Mouse (Mus musculus) thymus, adult 2 months (tissue): Measurements from ENCODE around the gene Ctsa. TPM values are rescaled to one million over a fixed set of nuclear protein-coding genes. Genes with fewer than 3 reads are reported as not detected.

Source experiments
- DNase-seq: peaks from one replicate; pipeline ENCODE4 v3.0.0; 2021
- H3K27ac ChIP-seq: fragments of 200-500 bp; 2 replicates; pipeline ENCODE4 v1.5.1; 2012; ENCODE audit warnings: low read length, control low read depth; ENCODE audit not compliant: control insufficient read depth, insufficient read depth
- H3K27me3 ChIP-seq: fragments of 200-500 bp; 2 replicates; pipeline ENCODE4 v1.6.1; 2012; ENCODE audit warnings: mild to moderate bottlenecking, low read length, moderate library complexity, mixed read lengths; ENCODE audit not compliant: control insufficient read depth, insufficient read depth
- H3K36me3 ChIP-seq: fragments of 200-500 bp; 2 replicates; pipeline ENCODE4 v1.6.1; 2012; ENCODE audit warnings: mild to moderate bottlenecking, low read length, moderate library complexity; ENCODE audit not compliant: control insufficient read depth, insufficient read depth
- H3K4me1 ChIP-seq: fragments of 200-500 bp; replicated peaks from 2 replicates; pipeline ENCODE4 v1.6.1; 2012; ENCODE audit warnings: low read length; ENCODE audit not compliant: control insufficient read depth, insufficient read depth
- H3K4me3 ChIP-seq: fragments of 200-500 bp; 2 replicates; pipeline ENCODE4 v1.5.1; 2012; ENCODE audit warnings: mild to moderate bottlenecking, low read length, control low read depth, moderate library complexity; ENCODE audit not compliant: control insufficient read depth, insufficient read depth
- CTCF ChIP-seq: fragments of 200-500 bp; IDR thresholded peaks from 2 replicates; pipeline ENCODE4 v1.5.1; 2012; ENCODE audit warnings: mild to moderate bottlenecking, control low read depth, low read length, moderate library complexity, borderline replicate concordance; ENCODE audit not compliant: control insufficient read depth, poor library complexity, insufficient read depth; ENCODE audit errors: extremely low read depth
- POLR2A ChIP-seq: fragments of 200-500 bp; IDR thresholded peaks from 2 replicates; pipeline ENCODE4 v1.6.1; 2012; ENCODE audit warnings: mild to moderate bottlenecking, low read length, control low read depth, moderate library complexity; ENCODE audit not compliant: control insufficient read depth, poor library complexity, insufficient read depth; ENCODE audit errors: extremely low read depth
- WGBS: fragments of 180-500 bp; shearing (Covaris S2); methylation state at CpG from one replicate; pipeline ENCODE4 v1.1.7; 2018; 5-methylcytosine and 5-hydroxymethylcytosine counted together
- polyA plus RNA-seq: library from polyadenylated mRNA; depleted of rRNA; stranded (reverse); fragments of >200 nt; gene quantifications from 2 replicates; pipeline ENCODE4 v1.2.3, GENCODE M21; 2012

Gene Ctsa
- polyA plus RNA-seq, 1 experiment, result 538 TPM

DNA sequence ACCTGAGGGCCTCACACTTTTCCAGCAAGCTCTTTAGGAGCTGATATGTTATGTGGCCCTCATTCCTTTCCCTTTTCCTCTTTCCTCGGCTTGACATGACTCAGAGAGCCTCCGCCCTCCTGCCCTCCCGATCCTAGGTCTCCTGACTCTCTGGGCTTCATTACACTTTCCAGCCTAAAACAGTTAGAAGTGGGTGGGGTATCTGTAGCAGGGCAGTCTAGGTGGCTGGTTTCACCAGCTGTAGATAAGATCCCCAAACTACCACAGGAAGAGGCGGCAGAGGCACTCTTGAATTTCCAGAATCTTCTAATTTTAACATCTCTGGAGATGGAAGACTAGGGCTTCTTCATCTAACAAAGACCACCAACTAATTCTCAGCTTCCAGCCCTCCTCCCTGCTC, 31.9 kb downstream of the Ctsa start:
- no peak overlapping the region for H3K4me3 ChIP-seq
- peaks cover 12% of the 10 kb centered on the region for H3K4me1 ChIP-seq
- no peak overlapping the region for H3K27ac ChIP-seq
- no peaks in the 10 kb centered on the region for H3K36me3 ChIP-seq
- H3K27me3 ChIP-seq, result peaks cover 2% of the 10 kb centered on the region; the same call in 1 of the 2 replicates
- TF ChIP-seq POLR2A, result no peak
- no peak for TF ChIP-seq CTCF
- DNase-seq, result no peak
- 78% methylated on average over 4 of the region's 4 CpGs for WGBS

DNA sequence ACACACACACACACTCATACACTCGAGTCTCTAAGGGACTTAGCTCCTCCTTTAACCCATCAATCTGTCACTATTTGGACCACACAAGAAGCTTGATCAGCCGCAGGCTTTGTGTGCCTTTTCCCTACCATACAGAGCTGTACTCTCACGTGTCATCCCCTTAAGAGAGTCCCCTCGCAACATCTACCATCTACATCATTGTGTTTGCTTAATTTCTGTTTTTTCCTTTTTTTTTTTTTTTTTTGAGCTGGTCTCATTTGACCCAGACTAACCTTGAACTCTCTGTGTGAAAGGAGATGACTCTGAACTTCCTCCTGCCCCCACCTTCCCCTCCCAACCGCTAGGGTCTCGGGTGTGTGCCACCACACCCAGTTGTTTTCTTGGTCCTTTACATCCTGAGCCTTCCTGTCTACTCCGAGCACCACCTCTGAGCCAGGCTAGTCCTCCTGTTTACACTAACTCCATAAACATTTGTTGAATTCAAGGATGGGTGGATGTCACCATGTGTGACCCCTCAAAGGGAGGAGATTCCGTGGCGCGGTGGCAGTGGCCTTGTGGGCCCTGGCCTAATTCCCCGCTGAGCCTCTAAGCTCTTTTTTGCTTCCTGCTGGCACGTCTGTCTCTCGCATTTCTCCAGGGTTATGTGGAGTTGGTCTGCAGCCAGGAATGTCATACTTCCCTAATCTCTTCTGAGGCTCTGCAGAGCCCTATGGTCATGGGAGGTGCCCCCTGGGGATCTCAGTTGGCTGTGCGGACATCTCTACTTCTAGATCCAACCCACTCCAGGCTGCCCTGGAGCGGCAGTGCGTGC, 34.3 kb downstream of the Ctsa start:
- Histone ChIP-seq H3K36me3 (no peaks in the 10 kb centered on the region), H3K4me1 (peaks cover 12% of the 10 kb centered on the region), H3K27ac (peak overlapping the region; percentile 29; the same call in 1 of the 2 replicates), H3K4me3 (no peak overlapping the region), H3K27me3 (no peaks in the 10 kb centered on the region)
- DNase-seq, result no peak
- TF ChIP-seq CTCF (no peak), POLR2A (no peak)
- WGBS, result 53% methylated on average over 16 of the region's 16 CpGs

DNA sequence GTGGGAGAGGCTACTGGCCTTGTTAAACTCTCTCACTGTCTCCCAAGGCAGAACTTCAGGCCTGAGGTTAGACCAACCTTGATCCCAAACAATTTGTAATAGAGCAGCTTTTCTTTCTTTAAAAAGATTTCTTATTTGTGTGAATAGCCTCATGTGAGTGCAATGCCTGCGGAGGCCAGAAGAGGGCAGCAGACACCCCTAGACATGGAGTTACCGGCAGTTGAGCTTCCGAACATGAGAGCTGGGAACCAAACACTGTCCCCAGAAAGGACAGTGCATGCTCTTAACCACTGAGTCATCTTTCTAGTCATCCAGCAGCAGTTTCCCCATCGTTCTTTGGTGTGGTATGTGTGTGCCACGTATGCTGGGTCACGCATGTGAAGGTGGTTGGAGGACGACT, 34.9 kb downstream of the Ctsa start:
- Histone ChIP-seq H3K27ac (no peak overlapping the region), H3K36me3 (no peaks in the 10 kb centered on the region), H3K27me3 (no peaks in the 10 kb centered on the region), H3K4me3 (no peak overlapping the region), H3K4me1 (peaks cover 12% of the 10 kb centered on the region)
- TF ChIP-seq CTCF, result peak; percentile 75; the same call in 1 of the 2 replicates
- no peak for TF ChIP-seq POLR2A
- DNase-seq, result no peak
- 91% methylated on average over 7 of the region's 7 CpGs for WGBS

DNA sequence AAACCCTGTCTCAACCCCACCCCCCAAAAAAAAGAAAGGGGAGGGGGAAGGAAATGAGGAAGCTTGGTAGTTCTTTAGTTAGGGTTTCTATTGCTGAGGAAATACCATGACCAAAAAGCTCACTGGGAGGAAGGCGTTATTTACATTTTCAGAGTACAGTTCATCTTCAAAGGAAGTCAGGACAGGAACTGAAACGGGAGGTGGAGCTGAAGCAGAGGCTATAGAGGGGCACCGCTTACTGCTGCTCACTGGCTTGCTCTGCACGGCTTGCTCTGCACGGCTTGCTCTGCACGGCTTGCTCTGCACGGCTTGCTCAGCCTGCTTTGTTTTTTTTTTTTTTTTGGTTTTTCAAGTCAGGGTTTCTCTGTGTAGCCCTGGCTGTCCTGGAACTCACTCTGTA, 35.8 kb downstream of the Ctsa start:
- DNase-seq, result no peak
- TF ChIP-seq POLR2A (no peak), CTCF (no peak)
- no peaks in the 10 kb centered on the region for H3K36me3 ChIP-seq
- H3K27ac ChIP-seq, result no peak overlapping the region; the same call in 1 of the 2 replicates
- peaks cover 12% of the 10 kb centered on the region for H3K4me1 ChIP-seq
- H3K4me3 ChIP-seq, result no peak overlapping the region
- WGBS, result 25% methylated on average over 7 of the region's 7 CpGs
- H3K27me3 ChIP-seq, result no peaks in the 10 kb centered on the region

DNA sequence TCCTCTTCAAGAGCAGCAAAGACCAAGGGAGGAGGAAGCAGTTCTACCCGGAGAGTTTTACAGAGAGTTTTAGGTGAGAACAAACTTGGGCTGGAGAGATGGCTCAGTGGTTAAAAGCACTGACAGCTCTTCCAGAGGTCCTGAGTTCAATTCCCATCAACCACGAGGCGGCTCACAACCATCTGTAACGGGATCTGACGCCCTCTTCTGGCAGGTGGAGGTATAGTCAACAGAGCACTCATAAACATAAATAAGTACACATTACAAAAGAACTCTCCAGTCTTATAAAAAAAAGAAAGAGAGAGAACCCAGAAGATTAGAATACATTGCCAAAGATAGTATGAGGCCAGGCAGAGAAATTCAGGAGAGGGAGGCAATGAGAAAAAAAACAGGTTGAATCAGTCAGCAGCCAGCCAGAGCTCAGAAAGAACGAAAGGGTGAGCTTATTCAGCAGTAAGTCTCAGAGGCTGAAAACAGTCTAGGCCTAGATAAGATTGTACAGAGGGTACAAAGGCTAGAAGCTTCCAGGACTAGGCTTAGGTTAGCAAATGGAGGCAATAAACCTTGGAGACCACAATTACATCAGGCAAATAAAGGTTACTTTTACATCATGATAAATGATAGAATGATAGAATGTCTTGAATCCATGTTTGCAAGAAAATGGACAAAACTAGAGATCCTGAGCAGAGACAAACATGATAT, 39.1 kb downstream of the Ctsa start:
- no peak overlapping the region for H3K4me3 ChIP-seq
- 66% methylated on average over 6 of the region's 6 CpGs for WGBS
- H3K4me1 ChIP-seq, result peaks cover 14% of the 10 kb centered on the region; the same call in 1 of the 2 replicates
- no peaks in the 10 kb centered on the region for H3K36me3 ChIP-seq
- no peak overlapping the region for H3K27ac ChIP-seq
- no peaks in the 10 kb centered on the region for H3K27me3 ChIP-seq
- TF ChIP-seq POLR2A, result no peak
- no peak for TF ChIP-seq CTCF
- DNase-seq, result no peak

DNA sequence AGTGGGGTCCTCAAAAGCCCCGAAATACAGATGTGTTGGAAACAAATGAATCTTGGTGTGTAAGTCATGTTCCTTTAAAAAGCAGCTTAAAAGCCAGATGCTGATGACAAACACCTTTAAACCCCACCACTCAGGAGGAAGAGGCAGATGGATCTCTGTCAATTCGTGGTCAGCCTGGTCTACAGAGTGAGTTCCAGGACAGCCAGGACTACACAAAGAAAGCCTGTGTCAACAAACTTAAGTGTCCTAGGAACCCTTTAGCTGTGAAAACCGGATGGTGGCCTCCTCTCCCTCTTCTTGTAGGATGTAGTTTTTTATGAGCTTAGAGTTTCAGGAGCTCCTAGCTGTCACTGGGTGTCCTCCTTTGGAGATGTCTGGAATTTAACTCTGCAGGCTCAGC, 40.9 kb downstream of the Ctsa start:
- no peak overlapping the region for H3K4me3 ChIP-seq
- peaks cover 13% of the 10 kb centered on the region for H3K4me1 ChIP-seq
- WGBS, result 56% methylated on average over 3 of the region's 3 CpGs
- DNase-seq, result no peak
- no peaks in the 10 kb centered on the region for H3K27me3 ChIP-seq
- TF ChIP-seq CTCF (no peak), POLR2A (no peak)
- no peaks in the 10 kb centered on the region for H3K36me3 ChIP-seq
- H3K27ac ChIP-seq, result no peak overlapping the region
